Mouse (Mus musculus) small intestine, adult 2 months (tissue): ENCODE data around the gene Ncapg. TPM values are rescaled to one million over a fixed set of nuclear protein-coding genes. Genes with fewer than 3 reads are reported as not detected.

ENCODE experiments used
- H3K27ac ChIP-seq: fragments of 200-500 bp; 2 replicates; pipeline ENCODE4 v1.5.1; 2012; ENCODE audit warnings: low read depth, low read length, control low read depth, inconsistent platforms; ENCODE audit not compliant: insufficient read depth
- H3K27me3 ChIP-seq: fragments of 200-500 bp; 2 replicates; pipeline ENCODE4 v1.6.1; 2012; ENCODE audit warnings: mild to moderate bottlenecking, moderate library complexity, low read length, inconsistent platforms; ENCODE audit not compliant: control insufficient read depth, insufficient read depth
- H3K36me3 ChIP-seq: fragments of 200-500 bp; 2 replicates; pipeline ENCODE4 v1.6.1; 2012; ENCODE audit warnings: mild to moderate bottlenecking, low read length, control low read depth, inconsistent platforms; ENCODE audit not compliant: control insufficient read depth, insufficient read depth
- H3K4me1 ChIP-seq: fragments of 200-500 bp; 2 replicates; pipeline ENCODE4 v1.6.1; 2012; ENCODE audit warnings: low read length, inconsistent platforms, mixed read lengths; ENCODE audit not compliant: control insufficient read depth, insufficient read depth, insufficient read length
- H3K4me3 ChIP-seq: fragments of 200-500 bp; 2 replicates; pipeline ENCODE4 v1.5.1; 2012; ENCODE audit warnings: low read depth, mild to moderate bottlenecking, control low read depth, inconsistent platforms, low read length, moderate library complexity
- CTCF ChIP-seq: fragments of 200-500 bp; IDR thresholded peaks from 2 replicates; pipeline ENCODE4 v1.5.1; 2012; ENCODE audit warnings: low read depth, mild to moderate bottlenecking, control low read depth, inconsistent platforms, low read length, moderate library complexity, mixed read lengths; ENCODE audit not compliant: insufficient replicate concordance, insufficient read length; ENCODE audit errors: extremely low read depth
- POLR2A ChIP-seq: fragments of 200-500 bp; IDR thresholded peaks from 2 replicates; pipeline ENCODE4 v1.6.1; 2012; ENCODE audit warnings: low read depth, mild to moderate bottlenecking, control low read depth, inconsistent platforms, low read length, moderate library complexity
- WGBS: fragments of 180-500 bp; shearing (Covaris S2); methylation state at CpG from one replicate; pipeline ENCODE4 v1.1.7; 2018; 5-methylcytosine and 5-hydroxymethylcytosine counted together
- polyA plus RNA-seq: library from polyadenylated mRNA; depleted of rRNA; stranded (reverse); fragments of >200 nt; gene quantifications from 2 replicates; pipeline ENCODE4 v1.2.3, GENCODE M21; 2012

The Ncapg gene
- polyA plus RNA-seq, 1 experiment: 0.35 TPM

DNA sequence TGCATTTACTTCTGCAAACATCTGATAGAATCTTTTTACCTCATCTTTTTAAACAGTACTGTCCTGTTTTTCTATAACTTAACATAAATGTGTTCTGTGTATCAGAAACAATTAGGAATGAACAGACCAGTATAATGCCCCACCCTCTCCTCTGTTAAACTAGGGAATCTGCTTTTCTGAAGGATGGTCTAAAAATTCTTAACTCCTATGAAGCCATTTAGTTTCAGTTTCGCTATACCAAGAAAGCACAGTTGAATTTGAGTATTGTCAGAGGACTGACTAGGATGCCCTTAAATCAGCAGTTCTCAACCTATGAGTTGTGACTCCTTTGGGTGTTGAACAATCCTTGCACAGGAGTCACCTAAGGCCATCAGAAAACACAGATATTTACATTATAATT is 5.3 kb downstream of the Ncapg start:
- H3K4me1 ChIP-seq: no peaks in the 10 kb centered on the region
- no peak overlapping the region for H3K27ac ChIP-seq
- TF ChIP-seq POLR2A (no peak), CTCF (no peak)
- WGBS: 91% methylated on average over 1 of the region's 1 CpGs
- H3K27me3 ChIP-seq: no peaks in the 10 kb centered on the region
- 0 out of 2 replicates have a peak, but pooled peaks cover 2% of the 10 kb centered on the region for H3K36me3 ChIP-seq
- no peak overlapping the region for H3K4me3 ChIP-seq

DNA sequence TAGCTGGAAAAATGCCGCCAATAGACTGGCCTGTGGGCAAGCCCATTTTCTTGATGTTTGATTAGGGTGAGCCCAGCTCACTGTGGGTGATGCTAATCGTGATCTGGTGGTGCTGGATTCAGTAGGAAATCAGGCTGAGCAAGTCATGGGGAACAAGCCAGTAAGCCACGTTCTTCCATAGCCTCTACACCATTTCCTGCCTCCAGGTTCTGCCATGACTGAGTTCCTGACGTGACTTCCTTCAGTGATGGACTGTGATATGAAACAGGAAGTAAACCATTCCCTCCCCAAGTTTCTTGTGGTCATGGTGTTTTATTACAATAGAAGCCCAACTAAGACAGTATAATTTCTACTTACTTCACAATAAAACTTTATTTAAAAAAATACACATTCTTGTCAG is 7.9 kb downstream of the Ncapg start:
- 74% methylated on average over 4 of the region's 4 CpGs for WGBS
- Histone ChIP-seq H3K36me3 (peaks cover 2% of the 10 kb centered on the region; the same call in 1 of the 2 replicates), H3K4me3 (no peak overlapping the region), H3K27ac (no peak overlapping the region), H3K27me3 (no peaks in the 10 kb centered on the region), H3K4me1 (no peaks in the 10 kb centered on the region)
- TF ChIP-seq CTCF (no peak), POLR2A (no peak)

DNA sequence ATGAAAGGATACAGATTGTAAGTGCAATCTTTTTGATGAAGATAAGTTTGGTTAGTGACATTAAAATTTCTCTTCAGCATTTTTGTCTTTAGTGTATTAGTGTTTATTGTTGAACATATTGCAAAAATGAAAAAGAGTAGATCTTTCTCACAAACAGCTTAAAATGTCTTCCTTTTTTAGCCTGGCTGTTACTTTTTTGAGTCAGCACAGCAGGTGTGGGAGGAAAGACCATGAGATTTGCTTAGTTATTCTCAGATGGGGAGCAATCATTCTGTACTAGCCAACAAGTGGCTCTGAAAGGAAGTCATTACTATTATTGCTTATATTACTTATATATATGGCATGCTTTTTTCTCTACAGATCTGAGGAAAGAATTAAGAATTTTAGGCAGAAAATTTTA is 10.2 kb downstream of the Ncapg start:
- no peak overlapping the region for H3K4me3 ChIP-seq
- TF ChIP-seq POLR2A (no peak), CTCF (no peak)
- H3K27me3 ChIP-seq: no peaks in the 10 kb centered on the region
- no peaks in the 10 kb centered on the region for H3K4me1 ChIP-seq
- H3K36me3 ChIP-seq: peaks cover 3% of the 10 kb centered on the region; the same call in 1 of the 2 replicates
- no peak overlapping the region for H3K27ac ChIP-seq

DNA sequence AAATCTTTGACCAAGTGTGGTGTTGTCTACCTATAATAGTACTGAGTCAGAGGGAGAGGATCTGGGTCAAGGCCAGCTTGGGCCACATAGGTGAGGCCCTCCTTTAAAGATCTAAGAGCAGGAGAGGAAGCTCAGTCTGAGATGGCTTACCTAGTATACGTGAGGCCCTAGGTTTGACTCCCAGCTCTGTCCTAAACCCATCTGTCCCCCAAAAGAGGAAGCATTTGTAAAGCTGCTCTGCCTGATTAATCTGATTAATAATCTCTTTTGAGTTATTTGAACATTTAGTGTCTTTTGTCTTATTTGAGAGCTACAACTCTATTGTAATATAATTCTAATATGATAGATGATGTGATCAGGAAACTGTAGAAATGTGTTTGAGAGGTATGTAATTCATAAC is 13.7 kb downstream of the Ncapg start:
- H3K27me3 ChIP-seq: no peaks in the 10 kb centered on the region
- H3K4me3 ChIP-seq: no peak overlapping the region
- H3K36me3 ChIP-seq: peaks cover 1% of the 10 kb centered on the region; the same call in 1 of the 2 replicates
- TF ChIP-seq POLR2A (no peak), CTCF (no peak)
- H3K4me1 ChIP-seq: no peaks in the 10 kb centered on the region
- 96% methylated on average over 1 of the region's 1 CpGs for WGBS
- no peak overlapping the region for H3K27ac ChIP-seq

DNA sequence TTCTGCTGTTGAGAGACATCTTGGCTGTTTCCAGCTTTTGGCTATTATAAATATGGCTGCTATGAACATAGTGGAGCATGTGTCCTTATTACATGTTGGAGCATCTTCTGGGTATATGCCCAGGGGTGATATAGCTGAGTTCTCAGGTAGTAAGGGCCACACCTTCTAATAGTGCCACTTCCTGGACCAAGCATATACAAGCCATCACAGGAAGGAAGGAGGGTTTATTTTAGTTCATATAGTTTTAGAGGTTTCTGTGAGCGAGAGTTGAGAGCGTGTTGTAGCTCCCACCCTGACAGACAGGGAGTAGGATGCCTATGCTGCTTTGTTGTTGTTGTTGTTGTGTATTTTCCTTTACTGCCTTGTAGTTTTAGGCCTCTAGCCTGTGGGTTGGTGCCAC is 15.5 kb downstream of the Ncapg start:
- WGBS: 96% methylated on average over 2 of the region's 2 CpGs
- TF ChIP-seq POLR2A (no peak), CTCF (no peak)
- H3K27me3 ChIP-seq: no peaks in the 10 kb centered on the region
- H3K4me1 ChIP-seq: no peaks in the 10 kb centered on the region
- no peak overlapping the region for H3K27ac ChIP-seq
- no peak overlapping the region for H3K4me3 ChIP-seq
- peaks cover 2% of the 10 kb centered on the region for H3K36me3 ChIP-seq

DNA sequence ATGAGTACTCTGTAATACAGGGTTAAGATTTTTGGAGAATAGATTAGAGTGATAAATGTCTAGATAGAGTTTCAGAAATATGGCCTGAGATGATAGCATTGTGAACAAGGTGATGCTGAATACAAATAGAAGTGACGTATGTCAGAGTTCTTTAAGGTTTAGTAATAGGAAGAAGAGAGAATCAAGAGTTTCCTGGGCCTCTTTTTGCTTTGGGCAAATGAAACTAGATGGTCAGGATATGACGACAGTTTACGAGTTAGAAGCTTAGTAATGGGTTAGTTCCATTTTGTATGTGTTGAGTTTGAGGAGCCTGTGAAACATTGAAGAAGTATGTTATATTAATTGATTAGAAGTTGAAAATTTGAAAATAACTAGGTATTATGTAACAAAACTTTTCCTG is 16.5 kb downstream of the Ncapg start:
- TF ChIP-seq POLR2A (no peak), CTCF (no peak)
- H3K4me1 ChIP-seq: no peaks in the 10 kb centered on the region
- WGBS: 96% methylated on average over 3 of the region's 3 CpGs
- H3K27me3 ChIP-seq: no peaks in the 10 kb centered on the region
- H3K36me3 ChIP-seq: peaks cover 2% of the 10 kb centered on the region
- no peak overlapping the region for H3K27ac ChIP-seq
- no peak overlapping the region for H3K4me3 ChIP-seq

DNA sequence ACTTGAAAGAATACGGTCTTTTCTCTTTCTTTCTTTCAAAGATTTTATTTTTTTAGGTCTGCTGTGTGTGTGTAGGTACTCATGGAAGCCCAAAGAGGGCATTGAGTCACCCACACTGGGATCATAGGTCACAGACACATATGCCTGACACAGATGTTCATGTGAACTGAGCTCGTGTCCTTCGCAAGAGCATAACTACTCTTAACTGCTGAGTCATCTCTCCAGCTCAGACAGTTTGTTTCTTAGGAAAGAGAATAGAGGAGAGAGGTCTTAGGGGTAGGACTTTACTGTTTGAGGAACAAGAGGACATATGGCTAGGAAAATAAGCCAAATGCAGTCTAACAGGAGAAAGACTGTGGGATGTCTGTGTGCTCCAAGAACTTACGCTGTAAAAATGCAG is 19.4 kb downstream of the Ncapg start:
- 79% methylated on average over 4 of the region's 4 CpGs for WGBS
- no peak overlapping the region for H3K27ac ChIP-seq
- no peak overlapping the region for H3K4me3 ChIP-seq
- H3K36me3 ChIP-seq: peaks cover 5% of the 10 kb centered on the region
- TF ChIP-seq CTCF: no peak
- no peak for TF ChIP-seq POLR2A
- no peaks in the 10 kb centered on the region for H3K27me3 ChIP-seq
- no peaks in the 10 kb centered on the region for H3K4me1 ChIP-seq

DNA sequence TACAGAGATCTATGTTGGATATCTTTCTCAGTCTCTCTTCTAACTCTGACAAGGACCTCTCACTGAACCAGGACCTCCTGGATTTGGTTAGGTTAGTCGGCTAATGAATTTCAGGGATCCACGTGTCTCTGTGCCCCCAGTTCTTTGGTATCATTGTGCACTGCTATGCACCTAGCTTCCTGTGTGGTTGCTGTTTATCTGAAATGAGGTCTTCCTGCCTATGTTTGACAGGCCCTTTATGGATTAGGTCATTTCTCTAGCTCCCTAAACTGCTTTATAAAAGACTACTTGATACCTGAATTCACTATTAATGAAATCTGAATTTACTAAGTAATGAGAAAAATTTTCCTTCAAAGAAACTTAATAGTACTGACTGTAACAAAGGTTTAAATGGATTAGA is 21.1 kb downstream of the Ncapg start:
- Histone ChIP-seq H3K4me1 (no peaks in the 10 kb centered on the region), H3K36me3 (peaks cover 5% of the 10 kb centered on the region), H3K27ac (no peak overlapping the region), H3K27me3 (no peaks in the 10 kb centered on the region), H3K4me3 (no peak overlapping the region)
- WGBS: 85% methylated on average over 2 of the region's 2 CpGs
- TF ChIP-seq CTCF: no peak
- no peak for TF ChIP-seq POLR2A
